Mouse (Mus musculus) hindbrain, embryonic 11.5 days (tissue): ENCODE measurements around the gene Cxcr6. TPM values are rescaled to one million over a fixed set of nuclear protein-coding genes. Genes with fewer than 3 reads are reported as not detected.

Experiments used
- ATAC-seq: fragments of 200-750 bp; cut with Nextera tagmentation; 2 replicates; pipeline ENCODE4 v1.8.0; 2017; ENCODE audit warnings: mild to moderate bottlenecking, moderate TSS enrichment, moderate library complexity; ENCODE audit not compliant: low FRiP score
- DNase-seq: peaks from one replicate; pipeline ENCODE4 v3.0.0-alpha.2; 2015; ENCODE audit warnings: low spot score
- H3K27ac ChIP-seq: fragments of 300-500 bp; sonication (generic); 2 replicates; pipeline ENCODE4 v1.5.1; 2014; ENCODE audit warnings: mild to moderate bottlenecking, low read depth, low read length
- H3K27me3 ChIP-seq: fragments of 300-500 bp; sonication (generic); 2 replicates; pipeline ENCODE4 v1.6.1; 2014; ENCODE audit warnings: mild to moderate bottlenecking, low read length, moderate library complexity, mixed read lengths; ENCODE audit not compliant: control insufficient read depth, insufficient read depth
- H3K36me3 ChIP-seq: fragments of 300-500 bp; sonication (generic); 2 replicates; pipeline ENCODE4 v1.6.1; 2014; ENCODE audit warnings: mild to moderate bottlenecking, low read length, moderate library complexity, mixed read lengths; ENCODE audit not compliant: control insufficient read depth, insufficient read depth
- H3K4me1 ChIP-seq: fragments of 300-500 bp; sonication (generic); replicated peaks from 2 replicates; pipeline ENCODE4 v1.6.1; 2014; ENCODE audit warnings: low read length, mixed read lengths; ENCODE audit not compliant: control insufficient read depth, insufficient read depth
- H3K4me2 ChIP-seq: fragments of 300-500 bp; sonication (generic); replicated peaks from 2 replicates; pipeline ENCODE4 v1.6.1; 2014; ENCODE audit warnings: mild to moderate bottlenecking, low read depth, low read length
- H3K4me3 ChIP-seq: fragments of 300-500 bp; sonication (generic); 2 replicates; pipeline ENCODE4 v1.5.1; 2014; ENCODE audit warnings: low read depth, low read length
- H3K9ac ChIP-seq: fragments of 300-500 bp; sonication (generic); 2 replicates; pipeline ENCODE4 v1.6.1; 2014; ENCODE audit warnings: low read depth, low read length
- H3K9me3 ChIP-seq: fragments of 300-500 bp; sonication (generic); 2 replicates; pipeline ENCODE4 v1.6.1; 2016; ENCODE audit warnings: low read length; ENCODE audit not compliant: control insufficient read depth
- WGBS: fragments of 180-500 bp; shearing (Covaris S2); extraction: QIAGEN DNeasy Blood & Tissue Kit; methylation state at CpG from one replicate; pipeline ENCODE4 v1.1.7; 2014; 5-methylcytosine and 5-hydroxymethylcytosine counted together
- polyA plus RNA-seq: library from polyadenylated mRNA; unstranded; fragments of >200 nt; fragmentation: Nextera tagmentation; extraction: Ambion mirVana; gene quantifications from 2 replicates; pipeline ENCODE4 v1.2.1, GENCODE M21; 2014

Gene Cxcr6
- polyA plus RNA-seq, 1 experiment from 2014 or later = 0.48 TPM

DNA sequence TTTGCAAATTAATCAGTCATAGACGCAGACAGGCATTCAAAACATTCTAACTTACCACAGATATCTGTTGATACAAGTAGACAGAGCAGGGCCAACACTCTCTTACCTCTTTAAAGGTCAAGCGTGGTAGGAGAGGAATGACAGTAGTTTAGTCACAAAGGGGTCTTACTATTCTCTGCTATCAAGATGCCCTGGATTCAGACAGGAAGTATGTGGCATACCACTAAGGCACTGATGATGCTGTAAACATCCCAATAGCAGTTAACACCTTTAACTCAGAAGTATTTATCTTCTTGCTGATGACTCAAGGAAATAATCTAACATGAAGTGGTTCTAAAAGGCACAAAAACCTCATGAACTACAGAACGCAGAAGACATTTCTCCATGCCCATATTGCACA lies 29.6 kb downstream of the Cxcr6 start:
- DNase-seq = no peak
- no peak overlapping the region for H3K4me3 ChIP-seq
- no peak overlapping the region for H3K4me2 ChIP-seq
- H3K4me1 ChIP-seq = no peaks in the 10 kb centered on the region
- H3K9ac ChIP-seq = no peak overlapping the region
- H3K36me3 ChIP-seq = no peaks in the 10 kb centered on the region
- no peaks in the 10 kb centered on the region for H3K27me3 ChIP-seq
- H3K9me3 ChIP-seq = no peaks in the 10 kb centered on the region
- H3K27ac ChIP-seq = no peak overlapping the region
- WGBS = 92% methylated on average over 3 of the region's 3 CpGs
- ATAC-seq = no peak

DNA sequence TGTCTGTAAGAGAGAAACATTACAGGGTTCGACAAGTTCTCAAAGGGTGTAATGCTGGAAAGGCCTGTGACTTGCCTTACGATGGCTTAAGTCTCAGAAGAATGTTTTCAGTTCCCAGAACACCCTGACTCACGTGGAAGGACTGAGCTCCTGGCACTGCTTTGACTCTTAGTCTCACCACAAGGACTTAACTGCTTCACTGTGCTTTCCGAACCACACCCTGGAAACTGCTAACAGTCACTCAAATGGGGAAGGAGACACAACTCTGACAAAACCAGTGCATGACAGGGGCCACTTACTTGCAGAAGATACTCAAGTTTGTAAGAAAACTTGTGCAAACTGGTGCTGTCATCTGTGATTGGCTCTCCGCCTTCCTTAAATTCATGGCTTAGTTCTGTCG lies 34.0 kb downstream of the Cxcr6 start:
- Histone ChIP-seq H3K36me3 (no peaks in the 10 kb centered on the region), H3K9me3 (no peaks in the 10 kb centered on the region), H3K27me3 (no peaks in the 10 kb centered on the region), H3K9ac (no peak overlapping the region), H3K4me3 (no peak overlapping the region), H3K4me2 (no peak overlapping the region), H3K27ac (no peak overlapping the region), H3K4me1 (no peaks in the 10 kb centered on the region)
- no peak for DNase-seq
- ATAC-seq = no peak
- WGBS = 93% methylated on average over 6 of the region's 6 CpGs

DNA sequence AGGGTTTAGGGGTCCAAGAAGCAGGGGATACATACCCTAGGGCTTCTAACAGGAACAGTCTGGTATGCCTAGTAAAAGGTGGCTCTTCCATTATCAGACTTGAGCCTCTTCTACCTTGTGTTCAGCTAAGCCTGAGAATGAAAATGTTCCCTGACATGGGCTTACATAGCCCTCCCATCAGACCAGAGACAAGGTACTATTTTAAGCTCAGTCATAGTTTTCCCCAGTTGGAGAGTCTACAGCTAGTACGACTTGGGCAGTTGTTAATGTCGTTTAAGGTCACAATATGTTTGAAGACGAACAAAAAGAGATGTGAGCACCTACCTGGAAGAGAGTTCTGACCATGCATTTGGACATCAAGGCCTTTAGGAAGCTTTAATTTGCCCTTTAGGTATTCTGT lies 38.2 kb downstream of the Cxcr6 start:
- H3K27me3 ChIP-seq = no peaks in the 10 kb centered on the region
- DNase-seq (no peak), ATAC-seq (no peak)
- no peak overlapping the region for H3K9ac ChIP-seq
- H3K36me3 ChIP-seq = no peaks in the 10 kb centered on the region
- H3K27ac ChIP-seq = no peak overlapping the region
- H3K4me3 ChIP-seq = no peak overlapping the region
- H3K4me2 ChIP-seq = no peak overlapping the region
- no peaks in the 10 kb centered on the region for H3K4me1 ChIP-seq
- 91% methylated on average over 3 of the region's 3 CpGs for WGBS
- H3K9me3 ChIP-seq = no peaks in the 10 kb centered on the region

DNA sequence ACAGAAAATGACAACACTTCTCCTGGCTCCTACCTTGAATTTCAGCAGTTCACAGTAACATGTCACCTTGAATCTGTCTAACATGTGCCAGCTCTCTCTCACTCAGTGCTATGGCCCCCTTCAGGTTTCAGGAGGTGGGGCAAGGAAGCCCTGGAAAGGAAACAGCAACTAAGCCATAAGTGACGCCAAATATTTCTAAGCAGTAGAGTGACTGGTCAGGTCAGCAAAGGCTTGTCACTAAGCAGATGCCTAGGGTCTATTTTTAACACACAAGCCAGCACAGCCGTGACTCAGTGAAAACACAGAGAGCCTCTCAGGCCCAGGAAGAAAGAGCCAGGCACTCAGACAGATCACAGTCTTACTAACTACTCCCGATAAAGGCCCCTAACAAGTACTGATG lies 38.8 kb downstream of the Cxcr6 start:
- H3K4me2 ChIP-seq = no peak overlapping the region
- H3K36me3 ChIP-seq = no peaks in the 10 kb centered on the region
- no peaks in the 10 kb centered on the region for H3K27me3 ChIP-seq
- H3K27ac ChIP-seq = no peak overlapping the region
- H3K4me3 ChIP-seq = no peak overlapping the region
- no peak overlapping the region for H3K9ac ChIP-seq
- WGBS = 77% methylated on average over 3 of the region's 3 CpGs
- H3K9me3 ChIP-seq = no peaks in the 10 kb centered on the region
- ATAC-seq = no peak
- no peak for DNase-seq
- no peaks in the 10 kb centered on the region for H3K4me1 ChIP-seq

DNA sequence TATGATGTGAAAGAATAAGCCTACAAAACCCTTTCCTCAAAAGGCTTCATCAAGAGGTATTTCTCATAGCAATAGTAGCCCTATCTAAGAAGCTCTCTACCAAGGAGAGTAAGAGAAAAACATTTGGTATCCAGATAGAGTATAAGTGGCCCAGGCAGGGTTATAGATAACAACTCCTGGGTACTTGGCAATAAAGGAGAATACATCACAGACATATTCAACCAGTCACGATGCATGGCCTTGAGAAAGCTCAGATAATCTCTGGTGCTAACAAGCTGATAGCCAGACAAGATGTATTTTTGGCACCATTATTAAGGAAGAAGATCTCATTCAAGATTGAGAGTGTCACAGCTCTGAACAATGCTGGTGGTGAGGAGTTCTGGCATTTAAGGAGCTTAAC lies 40.2 kb downstream of the Cxcr6 start:
- no peaks in the 10 kb centered on the region for H3K9me3 ChIP-seq
- no peak for DNase-seq
- no peaks in the 10 kb centered on the region for H3K4me1 ChIP-seq
- H3K9ac ChIP-seq = no peak overlapping the region
- H3K4me2 ChIP-seq = no peak overlapping the region
- H3K36me3 ChIP-seq = no peaks in the 10 kb centered on the region
- H3K27ac ChIP-seq = no peak overlapping the region
- no peak for ATAC-seq
- no peaks in the 10 kb centered on the region for H3K27me3 ChIP-seq
- 94% methylated on average over 1 of the region's 1 CpGs for WGBS
- H3K4me3 ChIP-seq = no peak overlapping the region

DNA sequence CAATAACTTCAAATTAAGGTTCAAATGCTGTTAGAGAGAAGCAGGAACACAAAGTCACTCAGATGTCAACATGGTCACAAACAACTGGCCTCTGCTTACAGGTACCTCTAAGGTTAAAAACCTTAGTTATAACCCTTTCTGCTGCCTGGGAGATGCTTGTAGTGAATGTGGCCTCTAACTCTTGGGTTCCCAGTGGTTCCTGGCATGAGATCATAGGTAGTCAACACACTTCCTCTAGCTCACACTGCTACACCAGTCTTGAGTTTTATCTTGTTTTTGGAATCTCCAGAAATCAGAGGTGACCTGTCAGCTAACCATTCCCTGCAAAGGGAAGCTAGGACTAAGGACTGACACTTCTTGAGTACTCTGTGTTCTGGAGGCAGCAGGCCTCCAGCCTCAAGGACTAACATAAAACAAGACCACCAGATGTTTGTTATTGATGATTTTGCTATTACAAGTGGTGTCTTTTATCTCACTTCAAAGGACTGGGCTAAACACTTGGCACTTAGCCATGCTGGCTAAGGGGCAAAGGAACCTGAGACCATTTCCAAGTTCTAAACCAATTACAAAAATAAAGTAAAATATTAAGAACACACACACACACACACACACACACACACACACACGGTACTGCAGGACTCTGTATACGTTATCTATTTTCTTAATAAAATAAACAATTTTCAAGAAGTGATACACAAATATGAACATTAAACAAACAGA lies 43.9 kb downstream of the Cxcr6 start:
- no peak overlapping the region for H3K27ac ChIP-seq
- no peak for ATAC-seq
- no peak overlapping the region for H3K4me3 ChIP-seq
- no peaks in the 10 kb centered on the region for H3K9me3 ChIP-seq
- H3K4me1 ChIP-seq = no peaks in the 10 kb centered on the region
- no peaks in the 10 kb centered on the region for H3K36me3 ChIP-seq
- H3K9ac ChIP-seq = no peak overlapping the region
- 83% methylated on average over 2 of the region's 2 CpGs for WGBS
- H3K27me3 ChIP-seq = no peaks in the 10 kb centered on the region
- H3K4me2 ChIP-seq = no peak overlapping the region
- no peak for DNase-seq

- WGBS = 29% methylated on average over 2 of the region's 2 CpGs
- Histone ChIP-seq H3K27me3 (no peaks in the 10 kb centered on the region), H3K9ac (no peak overlapping the region), H3K36me3 (no peaks in the 10 kb centered on the region), H3K4me2 (peak overlapping the region; percentile 72), H3K4me3 (peak overlapping the region; percentile 58), H3K27ac (no peak overlapping the region), H3K4me1 (no peaks in the 10 kb centered on the region), H3K9me3 (no peaks in the 10 kb centered on the region)
- no peak for ATAC-seq
- peak; percentile 20 for DNase-seq
Observed at GRCm38 (mm10) chr9:123850705-123851061, 44.4 kb downstream of the Cxcr6 start.

DNA sequence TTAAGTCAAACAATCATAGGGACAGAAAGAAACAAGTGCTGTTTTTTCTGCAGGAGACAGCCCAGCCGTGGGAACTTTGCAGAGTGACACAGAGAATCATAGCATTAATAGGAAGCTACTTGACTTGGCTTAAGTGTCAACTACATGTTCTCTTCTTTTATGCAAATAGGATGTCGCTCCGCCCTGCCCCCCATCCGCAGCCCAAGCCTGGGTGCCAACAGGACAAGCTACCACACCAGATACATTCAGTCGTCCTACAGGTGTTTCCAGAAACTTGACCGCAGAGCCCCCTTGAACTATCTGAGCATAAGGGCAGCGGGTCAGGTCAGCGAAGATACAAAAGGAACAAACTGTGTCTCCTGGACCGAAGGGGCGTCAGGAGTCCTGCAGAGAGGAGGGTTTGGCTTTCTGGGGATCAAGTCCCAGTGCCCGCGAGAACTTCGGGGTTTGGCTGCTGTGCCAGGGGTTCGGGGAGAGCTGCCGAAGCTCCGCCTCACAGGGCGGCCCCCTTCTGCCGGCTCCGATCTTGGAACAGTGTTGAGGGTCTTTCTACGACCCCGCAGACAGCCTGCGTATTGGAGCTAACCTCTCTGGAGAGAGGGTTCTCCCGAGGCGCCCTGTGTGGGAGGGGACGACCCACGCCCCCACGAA lies 44.9 kb downstream of the Cxcr6 start:
- H3K4me2 ChIP-seq = peak overlapping the region; percentile 72
- H3K27me3 ChIP-seq = no peaks in the 10 kb centered on the region
- H3K36me3 ChIP-seq = no peaks in the 10 kb centered on the region
- H3K27ac ChIP-seq = peak overlapping the region; percentile 51
- no peak for DNase-seq
- H3K4me3 ChIP-seq = peak overlapping the region; percentile 58
- under 1% methylated on average over 27 of the region's 27 CpGs for WGBS
- H3K9me3 ChIP-seq = no peaks in the 10 kb centered on the region
- peak overlapping the region; percentile 67 for H3K9ac ChIP-seq
- no peaks in the 10 kb centered on the region for H3K4me1 ChIP-seq
- peak; percentile 82; the same call in 1 of the 2 replicates for ATAC-seq
